Mouse (Mus musculus) gastrocnemius, postnatal 25 days (tissue): ENCODE measurements around the gene Cyp21a1. TPM values are rescaled to one million over a fixed set of nuclear protein-coding genes. Genes with fewer than 3 reads are reported as not detected.
A peak's percentile ranks its signal among the peaks of the same experiment; 100 is the strongest.
"Not testable (repeated sequence)": the region's sequence is repeated elsewhere in the genome, so short reads cannot be mapped to it uniquely, and the experiment has no call there.

Experiments
- DNase-seq: peaks from one replicate; pipeline ENCODE4 v3.0.0; 2022
- long read RNA-seq, 2 experiments: library from polyadenylated mRNA; stranded (forward); transcript quantifications; one replicate each; pipeline ENCODE4 v2.0.0; 2021
- total RNA-seq, 2 experiments: library from RNA; stranded (reverse); gene quantifications; 1 replicate in 1 of 2; 2 replicates in 1 of 2; pipeline ENCODE4 v1.2.3; 2021

The Cyp21a1 gene
- under 1 TPM in 1 of 2 experiments, not detected in 1; 0.16 TPM for total RNA-seq
- long read RNA-seq, experiment 1 = 0 reads
- long read RNA-seq, experiment 2 = 0 reads

DNA sequence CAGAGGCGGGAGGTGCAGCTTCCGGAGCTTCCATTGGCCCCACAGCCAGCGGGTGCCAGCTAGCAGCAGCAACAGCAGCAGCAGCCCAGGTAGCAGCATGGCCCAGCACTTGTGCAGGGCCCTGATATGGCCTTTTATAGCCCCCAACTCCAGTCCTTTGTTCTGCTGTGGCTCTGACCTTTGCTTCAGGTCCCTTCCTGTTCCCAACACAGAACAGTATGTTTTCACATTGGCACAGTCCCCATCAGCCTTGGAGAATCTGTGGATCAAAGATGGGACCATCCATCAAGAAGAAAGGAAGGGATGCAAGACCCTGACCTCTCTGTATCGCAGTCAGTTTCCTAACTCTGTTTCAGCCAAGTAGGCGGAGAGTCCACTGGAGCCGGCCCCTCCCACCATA is at the start of gene Cyp21a1:
Gene Cyp21a1, minus strand, starts transcription at position 261 of the 400 bp plus-strand sequence.
- DNase-seq = not testable (repeated sequence)

DNA sequence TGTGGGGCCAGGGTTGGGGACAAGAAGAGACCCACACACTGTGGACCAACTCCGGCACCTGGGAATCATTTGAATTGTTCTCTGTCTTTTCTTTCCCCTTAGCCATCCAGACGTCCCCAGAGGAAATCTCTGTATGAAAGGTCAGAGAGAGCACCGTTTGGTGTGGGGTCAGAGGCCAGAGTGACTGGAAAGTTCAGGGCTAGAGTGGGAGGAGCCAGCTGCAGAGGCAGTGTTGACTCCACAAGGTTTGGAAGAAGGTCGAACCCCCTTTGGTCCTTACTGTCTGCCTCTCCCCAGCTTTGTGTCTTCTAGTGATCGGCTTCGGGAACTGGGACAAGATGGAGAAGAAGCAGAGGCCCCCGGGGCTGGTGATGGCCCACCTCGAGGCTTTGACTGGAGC is 49.1 kb upstream of the Cyp21a1 start:
- no peak for DNase-seq

GRCm38 (mm10) chr17:34850517-34851125 is 46.3 kb upstream of the Cyp21a1 start:
- DNase-seq = no peak

GRCm38 (mm10) chr17:34849722-34850516 is 45.6 kb upstream of the Cyp21a1 start, which contains the start of the genes Skiv2l and Nelfe:
Gene Skiv2l, minus strand, starts transcription at chr17:34850210.
Gene Nelfe, plus strand, starts transcription at chr17:34850391.
- peak; percentile 97 for DNase-seq

DNA sequence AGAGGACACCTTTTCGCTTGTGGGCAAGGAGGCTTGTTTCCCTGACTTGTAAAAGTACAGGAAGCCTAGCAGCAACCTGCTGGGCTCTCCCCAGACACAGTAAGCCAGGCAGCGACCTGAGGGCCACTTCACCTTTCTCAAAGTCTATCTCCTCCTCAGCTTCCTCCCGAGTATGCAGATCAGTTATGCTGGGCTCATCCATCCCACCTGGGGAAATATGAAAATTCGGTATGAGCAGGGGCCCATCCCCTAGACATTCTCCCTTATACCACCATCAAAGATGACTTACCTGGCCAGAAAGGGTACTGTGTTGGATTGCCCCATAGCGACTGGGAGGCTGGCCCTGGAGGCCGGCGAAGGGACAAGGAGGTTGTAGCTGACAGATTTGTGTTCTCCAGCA is 43.3 kb upstream of the Cyp21a1 start:
- DNase-seq = no peak

GRCm38 (mm10) chr17:34847192-34847591 is 42.8 kb upstream of the Cyp21a1 start:
- DNase-seq = no peak

DNA sequence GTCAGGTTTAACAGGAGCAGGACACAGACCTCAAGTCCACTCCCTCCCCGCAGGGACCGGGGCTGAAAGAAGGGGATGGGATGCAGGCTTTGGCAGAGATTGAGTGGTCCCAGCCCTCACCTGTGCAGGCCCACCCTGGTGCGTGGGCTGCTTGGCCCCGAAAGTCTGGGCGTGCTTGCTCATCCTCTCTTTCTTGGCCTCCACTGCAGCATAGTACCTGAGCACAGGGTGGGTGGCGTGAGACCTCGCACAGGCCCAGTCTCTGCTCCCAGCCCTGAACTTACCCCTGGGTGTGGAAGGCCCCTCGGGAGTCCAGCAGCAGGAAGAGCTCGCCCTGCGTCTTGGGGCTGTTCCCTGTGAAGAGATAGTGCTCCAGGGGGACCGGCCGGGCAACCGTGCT is 40.5 kb upstream of the Cyp21a1 start:
- no peak for DNase-seq

DNA sequence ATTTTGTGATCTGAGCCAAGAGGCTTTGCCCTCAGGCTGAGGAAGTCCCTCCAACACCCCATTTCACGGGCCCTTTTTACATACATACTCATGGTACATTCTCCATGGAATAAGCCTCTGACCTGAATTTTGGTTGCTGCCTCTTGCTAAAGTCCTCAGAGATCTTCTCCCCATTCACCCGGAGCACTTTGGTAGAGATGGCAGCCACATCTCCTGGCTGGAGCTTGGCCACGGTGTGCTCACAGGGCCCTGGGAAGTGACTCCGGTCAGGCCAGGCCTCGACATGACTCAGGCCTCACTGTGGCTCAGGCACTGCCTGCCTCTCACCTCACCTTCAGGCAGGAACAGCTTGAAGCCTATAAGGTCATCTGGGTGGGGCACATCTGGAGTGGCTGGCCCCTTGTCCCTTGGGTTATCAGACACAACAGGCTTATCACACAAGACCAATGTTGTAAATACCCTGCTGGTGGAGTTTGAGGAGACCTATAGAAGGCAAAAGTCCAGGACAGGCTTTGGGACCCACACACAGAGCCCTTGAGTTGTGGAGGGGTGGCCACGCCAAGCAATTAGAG is 36.5 kb upstream of the Cyp21a1 start:
- DNase-seq = no peak

- no peak for DNase-seq
These were observed 34.4 kb upstream of the Cyp21a1 start for GRCm38 (mm10) chr17:34838785-34839184.

GRCm38 (mm10) chr17:34837464-34838324 is 33.3 kb upstream of the Cyp21a1 start:
- no peak for DNase-seq

DNA sequence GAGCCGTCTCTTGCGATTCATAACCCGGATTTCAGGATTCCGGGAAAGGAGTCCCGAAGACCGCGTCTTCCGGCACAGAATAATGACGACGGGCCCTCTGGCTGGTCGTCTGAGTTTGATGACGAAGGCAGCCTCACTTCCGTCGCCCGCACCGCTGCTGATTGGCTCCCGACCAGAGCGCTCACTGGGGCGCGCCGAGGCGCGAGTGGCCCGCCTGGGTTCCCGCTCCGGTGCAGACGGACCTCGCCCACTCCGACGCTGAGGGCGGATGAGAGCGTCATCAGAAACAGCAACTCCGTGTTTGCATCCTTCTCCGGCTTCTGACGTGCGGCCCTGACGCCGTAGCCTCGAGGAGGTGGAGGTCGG is 32.5 kb upstream of the Cyp21a1 start, which contains the start of the genes Stk19 and Dxo:
Gene Stk19, minus strand, starts transcription at position 90 of the 366 bp plus-strand sequence.
Gene Dxo, plus strand, starts transcription at position 164 of the 366 bp plus-strand sequence.
- DNase-seq = peak; percentile 93

GRCm38 (mm10) chr17:34836155-34836855 is 31.9 kb upstream of the Cyp21a1 start:
- no peak for DNase-seq

GRCm38 (mm10) chr17:34830776-34831175 is 26.4 kb upstream of the Cyp21a1 start:
- DNase-seq = not testable (repeated sequence)

DNA sequence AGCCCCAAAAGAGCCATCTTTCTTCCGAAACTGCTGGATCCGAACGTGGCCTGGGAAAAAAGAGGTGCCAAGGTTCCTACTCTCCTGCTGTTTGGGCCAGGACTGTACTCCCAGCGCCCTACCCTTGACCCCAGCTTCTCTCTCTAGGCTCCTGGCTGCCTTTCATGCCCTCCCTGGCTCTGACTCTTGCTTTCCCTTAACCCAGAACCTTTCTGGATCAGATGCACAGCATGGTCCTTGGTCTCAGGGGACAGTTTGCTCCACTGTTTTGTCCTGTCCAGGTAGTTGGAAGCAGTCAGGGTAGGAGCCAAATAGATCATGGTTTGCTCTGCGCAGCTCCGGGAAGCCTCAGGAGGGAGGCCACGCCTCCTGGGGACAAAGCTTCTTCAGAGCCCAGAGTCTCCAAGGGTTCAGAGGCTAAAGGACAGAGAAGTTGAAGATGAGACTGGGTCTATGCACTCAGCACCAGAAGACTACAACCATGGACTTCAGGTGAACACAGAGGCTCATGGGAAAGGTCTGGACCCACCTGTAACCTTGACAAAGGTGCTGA is 10.5 kb upstream of the Cyp21a1 start:
- no peak for DNase-seq

DNA sequence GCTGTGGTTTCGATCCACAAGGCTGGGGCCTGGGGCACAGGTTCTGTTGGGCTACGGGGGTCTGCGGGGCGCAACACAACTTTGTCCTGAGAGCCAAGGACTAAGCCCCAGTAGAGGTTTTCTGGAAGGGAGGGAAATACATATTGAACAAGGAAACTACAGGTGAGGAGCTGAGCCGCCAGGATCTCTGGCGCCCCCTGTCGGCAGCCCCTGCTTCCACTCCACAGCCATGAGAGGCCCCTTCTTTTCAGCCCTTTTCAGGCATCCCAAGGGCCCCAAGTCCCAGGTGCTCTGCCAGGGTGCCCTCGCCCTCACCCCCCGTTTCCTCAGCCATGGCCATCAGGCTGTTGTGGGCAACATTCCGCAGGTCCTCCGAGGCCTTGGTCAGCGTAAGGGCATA is 9.4 kb upstream of the Cyp21a1 start:
- DNase-seq = not testable (repeated sequence)

- DNase-seq = no peak
These were observed 6.9 kb upstream of the Cyp21a1 start for GRCm38 (mm10) chr17:34811275-34811674.

DNA sequence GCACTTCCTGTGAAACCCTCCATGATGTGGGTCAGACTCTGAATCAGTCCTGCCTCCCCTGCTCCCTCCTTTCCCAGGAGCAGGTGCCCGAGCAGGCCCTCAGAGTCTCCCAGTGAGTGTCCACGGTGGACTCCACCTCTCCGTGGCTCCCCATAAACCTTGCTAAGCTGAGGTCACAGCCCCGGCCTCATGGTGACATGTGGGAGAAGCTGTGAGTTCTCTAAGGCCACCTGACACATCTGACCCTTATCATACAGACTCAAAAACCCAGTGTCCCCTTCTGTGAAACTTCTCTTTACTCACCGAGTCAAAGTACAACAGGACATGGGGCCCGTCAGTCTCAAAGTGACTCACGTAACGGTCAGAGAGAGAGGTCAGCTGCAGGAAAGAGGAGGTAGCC is 6.5 kb upstream of the Cyp21a1 start:
- DNase-seq = not testable (repeated sequence)

DNA sequence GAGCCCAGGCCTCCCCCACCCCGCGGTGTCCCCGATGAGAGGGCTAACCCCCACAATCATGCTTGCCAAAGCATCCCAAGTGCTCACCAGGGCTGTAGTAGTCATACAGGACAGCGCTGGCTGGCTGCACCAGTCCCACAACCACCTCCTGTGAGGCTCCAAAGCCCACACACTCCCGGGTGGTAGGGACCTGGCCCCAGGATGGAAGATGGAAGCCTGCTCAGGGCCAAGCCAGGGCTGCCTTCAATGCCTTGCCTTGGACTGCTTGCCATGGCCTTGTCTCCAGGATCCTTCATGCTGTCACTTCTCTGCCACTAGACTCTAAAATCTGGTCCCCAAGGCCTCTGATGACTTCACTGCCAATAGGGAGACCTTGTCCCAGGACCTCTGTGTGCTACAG is 6.0 kb upstream of the Cyp21a1 start:
- not testable (repeated sequence) for DNase-seq

GRCm38 (mm10) chr17:34808599-34809205 is 4.3 kb upstream of the Cyp21a1 start:
- DNase-seq = no peak

DNA sequence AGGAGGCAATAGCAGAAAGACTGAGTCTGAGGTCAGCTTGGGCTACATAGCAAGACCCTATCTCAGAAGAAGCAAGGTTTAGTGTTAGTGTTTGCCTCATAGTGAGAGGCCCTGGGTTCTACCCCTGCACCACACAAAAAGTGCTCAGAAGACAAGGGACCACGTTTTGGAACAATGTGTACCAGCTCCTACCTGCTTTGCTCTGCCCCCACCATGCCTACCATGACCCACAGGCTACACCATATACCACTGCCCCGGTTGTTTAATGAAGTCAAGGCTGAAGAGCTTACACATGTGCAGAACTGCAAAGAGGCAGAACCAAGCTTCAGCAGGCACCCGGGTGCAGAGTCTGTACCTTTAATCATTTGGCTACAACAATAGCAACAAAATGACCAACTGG is 2.8 kb upstream of the Cyp21a1 start:
- no peak for DNase-seq
